Mouse (Mus musculus) adrenal gland, postnatal 14 days (tissue): ENCODE measurements around the gene Itga6. TPM values are rescaled to one million over a fixed set of nuclear protein-coding genes. Genes with fewer than 3 reads are reported as not detected.
A peak's percentile ranks its signal among the peaks of the same experiment; 100 is the strongest.
"Not testable (repeated sequence)": the region's sequence is repeated elsewhere in the genome, so short reads cannot be mapped to it uniquely, and the experiment has no call there.

Experiments
- DNase-seq: peaks from one replicate; pipeline ENCODE4 v3.0.0; 2021; ENCODE audit warnings: mixed read lengths
- total RNA-seq: library from RNA; stranded (reverse); gene quantifications from 2 replicates; pipeline ENCODE4 v1.2.3, GENCODE M21; 2021

Gene Itga6
- total RNA-seq, 1 experiment from 2014 or later = 172 TPM

DNA sequence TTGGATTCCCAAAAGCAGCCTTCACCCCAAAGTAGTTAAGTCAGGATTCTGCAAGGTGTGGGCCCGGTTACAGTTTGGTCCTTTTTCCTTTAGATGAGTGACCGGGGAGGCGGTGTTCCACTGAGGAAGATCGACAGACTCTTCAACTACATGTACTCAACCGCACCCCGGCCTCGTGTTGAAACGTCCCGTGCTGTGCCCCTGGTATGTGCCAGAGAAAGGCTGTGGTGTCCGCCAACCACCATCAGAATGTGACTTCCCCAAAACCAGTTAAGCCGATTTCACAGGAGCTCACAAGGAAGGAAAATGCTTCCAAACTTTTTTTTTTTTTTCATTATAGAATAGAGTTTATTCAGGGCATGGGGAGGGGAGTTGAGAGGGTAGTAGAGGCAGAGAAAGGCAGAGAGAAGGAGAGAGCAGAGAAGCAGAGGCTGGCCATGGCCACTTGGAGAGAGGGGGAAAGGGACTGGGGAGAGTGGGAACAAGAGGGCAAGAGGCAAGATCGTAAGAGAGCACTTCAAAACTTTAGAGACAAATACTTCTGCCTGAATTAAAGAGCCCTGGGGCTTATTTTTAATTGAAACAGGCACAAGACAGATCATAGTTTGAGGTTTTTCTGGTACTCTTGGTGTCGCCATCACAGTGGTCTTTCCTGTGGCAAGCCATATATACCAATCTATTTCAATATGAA lies 150.3 kb downstream of the Itga6 start:
- no peak for DNase-seq

DNA sequence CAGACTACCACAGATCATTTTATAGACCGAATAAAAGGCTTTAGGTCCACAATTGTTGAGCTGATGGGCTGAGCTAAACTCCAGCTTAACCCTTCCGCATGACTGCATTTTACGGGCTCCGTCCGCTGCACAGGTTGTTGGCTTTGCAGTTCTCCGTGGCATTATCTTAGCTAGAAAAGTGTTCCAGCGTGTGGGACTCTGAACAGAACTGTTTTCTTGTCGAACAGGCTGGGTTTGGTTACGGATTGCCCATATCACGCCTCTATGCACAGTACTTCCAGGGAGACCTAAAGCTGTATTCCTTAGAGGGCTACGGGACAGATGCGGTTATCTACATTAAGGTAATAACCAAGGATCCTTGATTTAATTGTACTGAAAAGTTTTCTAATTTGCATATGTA lies 152.0 kb downstream of the Itga6 start:
- DNase-seq = no peak

DNA sequence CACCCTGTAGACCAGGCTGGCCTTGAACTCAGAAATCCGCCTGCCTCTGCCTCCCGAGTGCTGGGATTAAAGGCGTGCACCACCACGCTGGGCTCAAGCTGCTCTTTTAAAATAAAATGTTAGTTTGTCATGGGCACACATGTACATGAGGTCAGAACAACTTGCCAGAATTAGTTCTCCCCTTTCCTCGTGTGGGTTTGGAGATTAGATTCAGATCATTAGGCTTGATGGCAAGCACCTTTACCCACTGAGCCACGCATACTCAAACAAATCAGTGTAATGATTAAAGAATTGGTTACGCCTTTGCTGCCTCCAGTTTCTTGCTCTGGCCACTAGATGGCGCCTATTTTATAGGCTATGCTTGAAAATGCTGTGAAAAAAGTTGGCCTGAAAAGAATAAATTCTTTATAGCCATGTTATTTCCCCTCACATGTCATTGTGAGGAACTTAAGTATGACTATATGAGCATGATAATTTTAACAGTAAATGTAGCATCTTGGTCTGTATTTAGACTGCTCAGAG lies 153.0 kb downstream of the Itga6 start:
- DNase-seq = peak; percentile 50

DNA sequence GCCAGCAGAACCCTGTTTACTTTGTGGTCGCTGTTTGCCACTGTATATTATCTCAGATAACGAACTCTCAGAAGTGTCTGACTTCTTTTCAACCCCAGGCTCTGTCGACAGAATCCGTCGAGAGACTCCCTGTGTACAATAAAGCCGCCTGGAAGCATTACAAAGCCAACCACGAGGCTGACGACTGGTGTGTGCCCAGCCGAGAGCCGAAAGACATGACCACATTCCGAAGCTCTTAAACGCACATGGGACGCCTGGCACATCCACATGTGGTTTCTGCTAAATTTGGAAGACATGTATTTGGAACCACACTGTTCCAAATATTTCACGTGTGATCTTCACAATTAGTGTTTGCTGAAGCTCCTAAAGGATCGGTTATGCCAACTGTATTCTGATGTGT lies 154.5 kb downstream of the Itga6 start:
- DNase-seq = no peak

DNA sequence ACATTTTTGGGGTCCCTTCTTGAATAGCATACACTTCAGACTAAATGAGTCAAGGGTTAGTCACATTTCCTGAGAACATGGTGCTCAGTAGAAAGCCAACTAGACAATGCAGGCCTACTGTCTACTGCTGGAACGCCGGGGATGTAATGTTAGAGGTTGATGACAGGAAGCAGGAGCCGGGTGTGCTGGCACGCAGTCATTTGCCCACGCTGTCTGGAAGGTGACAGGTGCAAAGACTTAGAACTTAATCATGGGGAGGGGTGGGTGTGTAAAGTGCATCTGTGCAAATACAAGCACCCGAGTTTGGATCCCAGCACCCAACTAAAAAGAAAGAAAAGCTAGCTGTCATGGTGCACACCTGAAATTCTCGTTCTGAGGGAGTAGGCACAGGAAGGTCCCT lies 159.7 kb downstream of the Itga6 start:
- no peak for DNase-seq

DNA sequence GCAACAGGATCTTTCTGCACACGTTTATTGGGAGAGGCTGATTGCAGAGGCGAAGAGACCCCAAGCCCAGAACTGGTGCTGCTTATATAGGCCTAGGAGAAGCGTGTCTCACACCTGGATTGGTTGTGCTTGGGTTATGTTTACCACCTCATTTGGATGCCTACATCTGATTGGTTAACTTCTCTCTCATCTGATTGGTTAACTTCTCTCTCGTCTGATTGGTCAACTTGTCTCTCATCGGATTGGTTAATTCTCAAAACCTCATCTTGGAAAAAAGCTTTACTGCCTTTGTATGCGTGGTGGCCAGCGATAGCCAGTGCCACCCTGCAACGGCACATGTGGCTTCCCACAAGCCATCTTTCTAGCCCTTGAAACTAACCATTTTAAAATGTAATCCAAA lies 160.9 kb downstream of the Itga6 start:
- not testable (repeated sequence) for DNase-seq

Other genes starting within 250 kb of the Itga6 start
- gene Dlx1, start 217.5 kb upstream of the Itga6 start, total RNA-seq = 0.11 and 0.26 TPM in 2 replicates
- gene Dlx2, start 198.9 kb upstream of the Itga6 start, total RNA-seq = 0.19 and 0.22 TPM in 2 replicates
- gene Pdk1, start 127.6 kb downstream of the Itga6 start, total RNA-seq = 37.5 and 55.5 TPM in 2 replicates
- 192 and 214 TPM in 2 replicates for gene Rapgef4, start 235.6 kb downstream of the Itga6 start, total RNA-seq